Mouse (Mus musculus) brain, embryonic 14.5 days (tissue): Measurements from ENCODE around the gene Zfp948.

Experiments used
- CTCF ChIP-seq: fragments of 200-500 bp; IDR thresholded peaks from 2 replicates; pipeline ENCODE4 v1.5.1; 2012; ENCODE audit warnings: inconsistent platforms, mild to moderate bottlenecking, moderate library complexity, borderline replicate concordance; ENCODE audit not compliant: insufficient read depth, insufficient read length; ENCODE audit errors: extremely low read depth
- POLR2A ChIP-seq: fragments of 200-500 bp; IDR thresholded peaks from 2 replicates; pipeline ENCODE4 v1.6.1; 2012; ENCODE audit warnings: mild to moderate bottlenecking, inconsistent platforms, borderline replicate concordance; ENCODE audit not compliant: poor library complexity, insufficient read depth, insufficient read length, severe bottlenecking; ENCODE audit errors: extremely low read depth

- TF ChIP-seq POLR2A (peak; percentile 30; the same call in 1 of the 2 replicates), CTCF (peak; percentile 11; the same call in 1 of the 2 replicates)
These were observed 34.5 kb upstream of the Zfp948 start for GRCm38 (mm10) chr17:21532101-21532951.
